Comparison of ENCODE assay signal across 9 mouse cellular contexts in the genomic region with DNA sequence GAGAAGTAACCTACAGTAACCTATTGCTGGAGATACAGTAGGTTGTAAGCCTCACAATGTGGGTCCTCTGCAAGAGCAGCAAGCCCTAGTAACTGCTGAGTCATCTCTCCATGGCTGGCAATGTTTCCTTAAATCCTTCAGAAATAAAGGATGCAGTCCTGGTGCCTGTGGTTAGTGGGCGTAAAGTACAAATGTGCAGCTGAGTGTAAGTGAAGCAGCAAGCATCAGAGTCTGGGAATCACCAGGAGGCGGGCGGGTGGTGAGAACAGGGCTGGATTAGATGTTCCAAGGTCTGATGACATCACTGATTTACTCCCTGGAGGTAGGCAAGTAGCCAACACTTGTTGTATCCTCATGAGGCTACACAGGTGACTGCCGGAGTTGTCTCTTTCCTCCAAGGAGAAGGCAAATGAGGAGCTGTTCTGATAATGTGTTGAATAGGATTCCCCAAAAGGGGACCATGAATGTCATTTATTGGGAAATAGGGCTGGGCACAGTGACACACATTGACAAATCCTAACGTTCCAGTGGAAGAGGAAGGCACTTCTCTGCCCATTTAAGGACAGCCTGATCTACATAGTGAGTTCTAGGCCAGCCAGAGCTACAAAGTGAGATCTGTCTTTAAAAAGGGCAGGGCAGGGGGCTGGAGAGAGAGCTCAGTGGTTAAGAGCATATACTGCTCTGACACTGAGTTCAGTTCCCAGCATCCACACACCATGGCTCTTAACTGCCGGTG. TPM values are rescaled to one million over a fixed set of nuclear protein-coding genes. Genes with fewer than 3 reads are reported as not detected.
A peak's percentile ranks its signal among the peaks of the same experiment; 100 is the strongest.
DNase-seq lines count a peak whose midpoint lies in the region; ATAC-seq and TF ChIP-seq lines count a peak whose summit lies in the region.
"Had no signal": no experiment of that assay in that cellular context is flagged by ENCODE, and none has a peak within 500 bp of the region (broad histone marks: within the 10 kb centered on the region; RNA-seq: fewer than 3 reads in every experiment).

No protein-coding gene starts in this region.

- H3K36me3 ChIP-seq in heart, embryonic 10.5 days, result no peaks in the 10 kb centered on the region
- no peaks in the 10 kb centered on the region for H3K36me3 ChIP-seq in stomach, postnatal 0 days (ENCODE audit: control insufficient read depth, insufficient read depth, low read length)
- no peaks in the 10 kb centered on the region for H3K36me3 ChIP-seq in intestine, embryonic 16.5 days (ENCODE audit: control insufficient read depth, insufficient read depth, low read length)
- no peaks in the 10 kb centered on the region for H3K36me3 ChIP-seq in liver, embryonic 11.5 days (ENCODE audit: control insufficient read depth, insufficient read depth, low read length)

- no peak overlapping the region for H3K9ac ChIP-seq in stomach, postnatal 0 days (ENCODE audit: low read length)
- no peak overlapping the region for H3K9ac ChIP-seq in intestine, embryonic 16.5 days (ENCODE audit: low read depth, low read length)
- H3K9ac ChIP-seq in liver, embryonic 11.5 days (ENCODE audit: low read depth, low read length), result no peak overlapping the region

- H3K27me3 ChIP-seq in heart, embryonic 10.5 days (ENCODE audit: insufficient read depth, poor library complexity, severe bottlenecking), result no peaks in the 10 kb centered on the region
- no peaks in the 10 kb centered on the region for H3K27me3 ChIP-seq in stomach, postnatal 0 days (ENCODE audit: control insufficient read depth, insufficient read depth, low read length)
- no peaks in the 10 kb centered on the region for H3K27me3 ChIP-seq in intestine, embryonic 16.5 days (replicated peaks; ENCODE audit: control insufficient read depth, insufficient read depth, low read length)
- H3K27me3 ChIP-seq in liver, embryonic 11.5 days (replicated peaks; ENCODE audit: control insufficient read depth, insufficient read depth, low read length), result no peaks in the 10 kb centered on the region

- TF ChIP-seq CTCF in layer of hippocampus, adult 2 months (conservative IDR thresholded peaks at IDR 0.05), result peak; percentile 36
- peak; percentile 28; the same call in 1 of the 2 replicates for TF ChIP-seq CTCF in stomach, postnatal 0 days (IDR thresholded peaks at IDR 0.05; ENCODE audit: low read depth)

- H3K27ac ChIP-seq in heart, embryonic 10.5 days, result no peak overlapping the region
- H3K27ac ChIP-seq in layer of hippocampus, adult 2 months, result peak overlapping the region; percentile 82
- H3K27ac ChIP-seq in stomach, postnatal 0 days (replicated peaks), result no peak overlapping the region
- H3K27ac ChIP-seq in intestine, embryonic 16.5 days (ENCODE audit: low read length), result no peak overlapping the region
- H3K27ac ChIP-seq in liver, embryonic 11.5 days (ENCODE audit: low read depth, low read length), result no peak overlapping the region
- H3K27ac ChIP-seq: heart, adult 2 months had no signal

- 75% methylated on average over 6 of the region's 6 CpGs for WGBS in heart, embryonic 10.5 days
- WGBS in stomach, postnatal 0 days, result 55% methylated on average over 6 of the region's 6 CpGs
- WGBS in intestine, embryonic 16.5 days, result 79% methylated on average over 6 of the region's 6 CpGs
- 81% methylated on average over 6 of the region's 6 CpGs for WGBS in liver, embryonic 11.5 days

- H3K4me3 ChIP-seq in heart, embryonic 10.5 days, result no peak overlapping the region
- no peak overlapping the region for H3K4me3 ChIP-seq in layer of hippocampus, adult 2 months
- H3K4me3 ChIP-seq in stomach, postnatal 0 days (ENCODE audit: low read depth, low read length), result no peak overlapping the region
- no peak overlapping the region for H3K4me3 ChIP-seq in intestine, embryonic 16.5 days (ENCODE audit: low read length)
- no peak overlapping the region for H3K4me3 ChIP-seq in liver, embryonic 11.5 days (ENCODE audit: low read depth, low read length)
- H3K4me3 ChIP-seq: heart, adult 2 months had no signal

- peaks cover 27% of the 10 kb centered on the region for H3K4me1 ChIP-seq in heart, embryonic 10.5 days
- H3K4me1 ChIP-seq in stomach, postnatal 0 days (replicated peaks; ENCODE audit: control insufficient read depth, insufficient read depth), result no peaks in the 10 kb centered on the region
- H3K4me1 ChIP-seq in intestine, embryonic 16.5 days (ENCODE audit: control insufficient read depth, insufficient read depth, low read length), result no peaks in the 10 kb centered on the region
- H3K4me1 ChIP-seq in liver, embryonic 11.5 days (replicated peaks; ENCODE audit: control insufficient read depth, insufficient read depth, low read length), result peaks cover 14% of the 10 kb centered on the region

- TF ChIP-seq EP300 in stomach, postnatal 0 days (optimal IDR thresholded peaks at IDR 0.05), result no peak

- no peaks in the 10 kb centered on the region for H3K9me3 ChIP-seq in heart, embryonic 10.5 days
- no peaks in the 10 kb centered on the region for H3K9me3 ChIP-seq in stomach, postnatal 0 days (ENCODE audit: control insufficient read depth, low read length)
- no peaks in the 10 kb centered on the region for H3K9me3 ChIP-seq in intestine, embryonic 16.5 days (ENCODE audit: control insufficient read depth, low read length)
- no peaks in the 10 kb centered on the region for H3K9me3 ChIP-seq in liver, embryonic 11.5 days (ENCODE audit: control insufficient read depth, low read length)

- H3K4me2 ChIP-seq in stomach, postnatal 0 days (replicated peaks; ENCODE audit: low read depth), result no peak overlapping the region
- H3K4me2 ChIP-seq in intestine, embryonic 16.5 days (ENCODE audit: low read depth, low read length), result no peak overlapping the region
- no peak overlapping the region for H3K4me2 ChIP-seq in liver, embryonic 11.5 days

- DNase-seq in heart, adult 18-20 months, result peak; percentile 16 to 20
- DNase-seq in heart, embryonic 10.5 days (ENCODE audit: low spot score), result no peak
- DNase-seq in ES-CJ7 (ENCODE audit: low read depth, low spot score), result peak; percentile 46
- DNase-seq in cerebellum, postnatal 10 days, result peak; percentile 52 to 62
- DNase-seq in layer of hippocampus, adult 2 months (ENCODE audit: low spot score in 2 of 2), result peak; percentile 66 to 87
- DNase-seq in stomach, postnatal 0 days (ENCODE audit: low spot score), result peak; percentile 25
- DNase-seq in liver, embryonic 11.5 days (ENCODE audit: low spot score), result no peak

- peak; percentile 82 for ATAC-seq in stomach, postnatal 0 days (ENCODE audit: low FRiP score, low TSS enrichment)
- no peak for ATAC-seq in intestine, embryonic 16.5 days
- no peak for ATAC-seq in liver, embryonic 11.5 days (replicated peaks; ENCODE audit: low FRiP score)

RNA-seq across cellular contexts. Expression of gene Inpp5f, which starts 27.7 kb away (rescaled TPM):
- 1 to 10 TPM; 4.1 to 5.2 TPM for total RNA-seq in heart, adult 18-20 months (2021)
- polyA plus RNA-seq in heart, embryonic 10.5 days (2016; fragmentation: Nextera tagmentation; extraction: Ambion mirVana), result 13.5 and 18.0 TPM in 2 replicates
- total RNA-seq in layer of hippocampus, adult 2 months (2021), result 100 to 1,000 TPM; 108 to 111 TPM
- polyA plus RNA-seq in stomach, postnatal 0 days (2015; fragmentation: Nextera tagmentation; extraction: Ambion mirVana), result 12.3 and 12.4 TPM in 2 replicates
- polyA plus RNA-seq in intestine, embryonic 16.5 days (2015; fragmentation: Nextera tagmentation; extraction: Ambion mirVana), result 12.0 and 12.6 TPM in 2 replicates
- polyA plus RNA-seq in liver, embryonic 11.5 days (2014; fragmentation: Nextera tagmentation; extraction: Ambion mirVana), result 20.0 and 22.7 TPM in 2 replicates

RNA-seq across cellular contexts. Expression of gene Bag3, which starts 60.0 kb away (rescaled TPM):
- total RNA-seq in heart, adult 18-20 months (2021), result 100 to 1,000 TPM; 298 to 330 TPM
- 13.3 and 19.8 TPM in 2 replicates for polyA plus RNA-seq in heart, embryonic 10.5 days (2016; fragmentation: Nextera tagmentation; extraction: Ambion mirVana)
- 10 to 100 TPM; 10.3 to 11.0 TPM for total RNA-seq in layer of hippocampus, adult 2 months (2021)
- 17.7 and 19.2 TPM in 2 replicates for polyA plus RNA-seq in stomach, postnatal 0 days (2015; fragmentation: Nextera tagmentation; extraction: Ambion mirVana)
- 11.3 and 11.8 TPM in 2 replicates for polyA plus RNA-seq in intestine, embryonic 16.5 days (2015; fragmentation: Nextera tagmentation; extraction: Ambion mirVana)
- polyA plus RNA-seq in liver, embryonic 11.5 days (2014; fragmentation: Nextera tagmentation; extraction: Ambion mirVana), result 10.3 and 12.5 TPM in 2 replicates

Comparison
In these comparisons a context has a peak if more than half of its experiments do, and no peak if none do; other contexts are left out.
1. DNase-seq: peak in heart, adult 18-20 months (2 of 2), ES-CJ7 (single experiment), cerebellum, postnatal 10 days (2 of 2), layer of hippocampus, adult 2 months (2 of 2) and stomach, postnatal 0 days (single experiment); none in heart, embryonic 10.5 days (single experiment) and liver, embryonic 11.5 days (single experiment).